Mouse (Mus musculus): Measurements from ENCODE around the gene Apln. TPM values are rescaled to one million over a fixed set of nuclear protein-coding genes. Genes with fewer than 3 reads are reported as not detected.

The Apln gene
- polyA plus RNA-seq, 1 experiment, result 2.1 TPM

DNA sequence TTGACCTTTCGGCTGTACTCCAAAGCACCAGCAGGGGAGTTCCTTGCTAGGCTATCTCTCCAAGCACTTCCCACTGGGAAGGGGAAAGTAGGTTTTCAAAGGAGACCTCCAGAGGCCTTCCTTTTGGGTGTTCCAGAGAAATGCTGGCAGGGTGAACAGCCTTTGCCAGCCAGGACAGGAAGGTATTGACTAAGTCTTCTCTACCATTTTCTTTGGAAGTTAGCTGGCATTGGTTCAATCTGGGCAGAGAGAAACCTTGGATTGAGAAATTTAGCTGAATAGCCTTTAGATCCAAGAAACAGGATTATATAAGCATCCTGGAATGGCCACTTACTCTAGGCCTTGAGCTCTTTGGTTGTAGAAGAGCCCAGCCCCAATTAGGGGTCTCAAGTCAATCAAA, 11.8 kb downstream of the Apln start:
- Histone ChIP-seq H3K4me3 (ENCODE audit: control insufficient read depth, insufficient read depth, low read length) (no peak overlapping the region), H3K27me3 (ENCODE audit: control insufficient read depth, insufficient read depth, low read length) (no peaks in the 10 kb centered on the region), H3K4me1 (replicated peaks; ENCODE audit: control insufficient read depth, insufficient read depth, low read length) (no peaks in the 10 kb centered on the region), H3K36me3 (ENCODE audit: control insufficient read depth, insufficient read depth, low read length) (no peaks in the 10 kb centered on the region), H3K27ac (ENCODE audit: control insufficient read depth, insufficient read depth, low read length) (no peak overlapping the region)
- DNase-seq, result no peak
- 100% methylated on average over 1 of the region's 1 CpGs for WGBS
- TF ChIP-seq POLR2A (IDR thresholded peaks at IDR 0.05; ENCODE audit: control insufficient read depth, extremely low read depth, insufficient read depth, low read length, poor library complexity), result no peak
- TF ChIP-seq CTCF (IDR thresholded peaks at IDR 0.05; ENCODE audit: borderline replicate concordance, control insufficient read depth, extremely low read depth, insufficient read depth, low read length, poor library complexity), result no peak

DNA sequence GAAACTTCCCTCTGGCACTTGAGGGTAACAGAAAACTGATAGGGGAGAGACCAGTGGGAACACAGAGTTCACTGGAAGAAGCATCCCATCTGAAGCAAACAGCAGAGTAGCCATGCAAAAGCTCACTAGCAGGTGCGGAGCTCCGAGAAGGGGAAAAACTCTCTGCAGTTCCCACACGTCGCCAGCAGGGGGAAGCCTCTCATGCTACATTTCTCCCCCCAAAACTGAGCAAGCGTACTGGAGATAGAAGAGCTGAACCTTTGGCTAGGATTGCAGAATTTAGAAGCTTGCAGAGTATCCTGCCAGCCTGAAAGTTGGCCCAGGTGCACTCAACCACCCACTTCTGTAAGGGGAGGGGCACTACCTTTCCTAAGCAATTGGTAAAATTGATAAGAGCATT, 14.7 kb downstream of the Apln start:
- WGBS, result 6% methylated on average over 5 of the region's 5 CpGs
- peak; percentile 67 for DNase-seq
- H3K27ac ChIP-seq (ENCODE audit: control insufficient read depth, insufficient read depth, low read length), result no peak overlapping the region
- no peak overlapping the region for H3K4me3 ChIP-seq (ENCODE audit: control insufficient read depth, insufficient read depth, low read length)
- no peaks in the 10 kb centered on the region for H3K36me3 ChIP-seq (ENCODE audit: control insufficient read depth, insufficient read depth, low read length)
- TF ChIP-seq POLR2A (IDR thresholded peaks at IDR 0.05; ENCODE audit: control insufficient read depth, extremely low read depth, insufficient read depth, low read length, poor library complexity) (no peak), CTCF (IDR thresholded peaks at IDR 0.05; ENCODE audit: borderline replicate concordance, control insufficient read depth, extremely low read depth, insufficient read depth, low read length, poor library complexity) (peak; percentile 42; the same call in 1 of the 2 replicates)
- no peaks in the 10 kb centered on the region for H3K27me3 ChIP-seq (ENCODE audit: control insufficient read depth, insufficient read depth, low read length)
- H3K4me1 ChIP-seq (replicated peaks; ENCODE audit: control insufficient read depth, insufficient read depth, low read length), result no peaks in the 10 kb centered on the region

DNA sequence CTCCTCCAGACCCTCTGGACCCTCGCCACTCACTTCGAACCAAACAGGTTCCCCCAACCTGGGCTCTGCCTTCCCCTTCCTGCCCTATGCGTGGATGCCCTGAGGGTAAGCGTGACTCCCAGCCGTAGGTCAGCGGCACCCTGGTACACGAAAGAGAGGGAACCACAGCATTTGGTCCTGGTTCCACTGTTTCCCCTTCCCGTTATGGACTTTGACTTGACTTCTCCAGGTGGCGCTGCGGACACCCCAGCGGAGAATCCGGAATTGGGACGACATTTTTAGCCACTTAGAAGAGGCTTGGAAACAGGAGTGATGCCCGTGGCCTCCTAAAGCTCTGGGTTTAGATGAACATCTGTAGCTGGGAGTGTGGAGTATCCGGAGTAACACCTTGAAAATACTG, 15.3 kb downstream of the Apln start:
- WGBS, result 29% methylated on average over 15 of the region's 15 CpGs

DNA sequence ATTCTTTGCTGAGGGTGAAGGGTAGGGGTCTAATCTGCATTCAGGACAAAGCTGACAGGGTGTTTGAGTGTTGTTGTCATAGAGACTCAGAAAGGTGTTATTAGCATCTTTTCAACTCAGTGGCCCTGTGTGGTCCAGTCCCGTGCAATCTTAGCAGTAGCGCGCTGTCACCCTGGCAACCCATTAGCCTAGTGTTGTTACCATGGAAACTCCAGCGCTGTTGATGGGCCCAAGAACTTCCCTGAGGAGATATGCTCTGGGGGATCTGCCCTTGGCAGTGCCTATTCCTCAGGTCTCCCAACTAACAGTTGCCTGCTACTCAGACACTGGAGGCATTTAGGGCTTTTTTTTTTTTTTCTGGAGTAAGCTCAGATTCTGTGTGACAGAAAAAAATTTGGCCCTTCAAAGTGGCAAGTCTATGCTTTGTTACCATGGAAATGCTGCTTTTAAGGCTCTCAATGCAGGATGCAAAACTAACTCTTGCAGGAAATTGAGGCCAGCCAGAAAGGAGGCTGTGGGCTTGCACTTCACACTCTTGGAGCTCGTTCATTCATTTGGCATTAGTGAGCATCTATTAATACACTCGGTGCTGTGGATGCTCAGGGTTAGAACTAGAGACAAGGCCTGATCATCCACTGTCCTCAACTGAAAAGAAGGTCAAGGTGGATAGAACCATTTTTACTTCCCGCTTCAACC, 17.6 kb downstream of the Apln start:
- no peaks in the 10 kb centered on the region for H3K36me3 ChIP-seq (ENCODE audit: control insufficient read depth, insufficient read depth, low read length)
- H3K4me1 ChIP-seq (replicated peaks; ENCODE audit: control insufficient read depth, insufficient read depth, low read length), result no peaks in the 10 kb centered on the region
- WGBS, result 59% methylated on average over 7 of the region's 7 CpGs
- no peak for DNase-seq
- H3K27me3 ChIP-seq (ENCODE audit: control insufficient read depth, insufficient read depth, low read length), result no peaks in the 10 kb centered on the region
- TF ChIP-seq CTCF (IDR thresholded peaks at IDR 0.05; ENCODE audit: borderline replicate concordance, control insufficient read depth, extremely low read depth, insufficient read depth, low read length, poor library complexity) (no peak), POLR2A (IDR thresholded peaks at IDR 0.05; ENCODE audit: control insufficient read depth, extremely low read depth, insufficient read depth, low read length, poor library complexity) (no peak)
- H3K4me3 ChIP-seq (ENCODE audit: control insufficient read depth, insufficient read depth, low read length), result no peak overlapping the region
- no peak overlapping the region for H3K27ac ChIP-seq (ENCODE audit: control insufficient read depth, insufficient read depth, low read length)

More for the DNA sequence above, 15.3 kb downstream of the Apln start:
- Histone ChIP-seq H3K36me3 (ENCODE audit: control insufficient read depth, insufficient read depth, low read length) (no peaks in the 10 kb centered on the region), H3K27me3 (ENCODE audit: control insufficient read depth, insufficient read depth, low read length) (no peaks in the 10 kb centered on the region), H3K4me3 (ENCODE audit: control insufficient read depth, insufficient read depth, low read length) (no peak overlapping the region), H3K27ac (ENCODE audit: control insufficient read depth, insufficient read depth, low read length) (no peak overlapping the region), H3K4me1 (replicated peaks; ENCODE audit: control insufficient read depth, insufficient read depth, low read length) (no peaks in the 10 kb centered on the region)
- no peak for TF ChIP-seq CTCF (IDR thresholded peaks at IDR 0.05; ENCODE audit: borderline replicate concordance, control insufficient read depth, extremely low read depth, insufficient read depth, low read length, poor library complexity)
- TF ChIP-seq POLR2A (IDR thresholded peaks at IDR 0.05; ENCODE audit: control insufficient read depth, extremely low read depth, insufficient read depth, low read length, poor library complexity), result no peak
- no peak for DNase-seq

DNA sequence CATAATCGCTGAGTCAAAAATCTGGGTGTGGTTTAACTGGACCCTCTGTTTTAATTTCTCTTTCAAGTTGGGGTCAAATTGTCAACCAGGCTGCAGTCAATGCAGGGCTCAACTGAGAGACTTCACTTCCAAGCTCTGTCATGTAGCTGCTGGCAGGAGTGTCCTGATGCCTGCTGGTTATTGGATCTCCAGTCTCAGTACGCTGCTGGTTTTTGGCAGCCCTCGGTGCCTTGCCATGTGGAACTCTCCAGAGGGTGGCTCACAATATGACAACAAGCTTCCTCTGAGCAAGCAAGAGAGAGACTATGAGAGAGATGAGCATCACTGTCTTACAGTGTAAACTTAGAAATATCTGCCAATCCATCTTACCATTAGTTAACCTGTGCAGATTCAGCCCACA, 23.0 kb downstream of the Apln start:
- WGBS, result 88% methylated on average over 3 of the region's 3 CpGs
- H3K27me3 ChIP-seq (ENCODE audit: control insufficient read depth, insufficient read depth, low read length), result no peaks in the 10 kb centered on the region
- no peaks in the 10 kb centered on the region for H3K4me1 ChIP-seq (replicated peaks; ENCODE audit: control insufficient read depth, insufficient read depth, low read length)
- H3K36me3 ChIP-seq (ENCODE audit: control insufficient read depth, insufficient read depth, low read length), result no peaks in the 10 kb centered on the region
- H3K4me3 ChIP-seq (ENCODE audit: control insufficient read depth, insufficient read depth, low read length), result no peak overlapping the region
- H3K27ac ChIP-seq (ENCODE audit: control insufficient read depth, insufficient read depth, low read length), result no peak overlapping the region
- no peak for DNase-seq
- TF ChIP-seq POLR2A (IDR thresholded peaks at IDR 0.05; ENCODE audit: control insufficient read depth, extremely low read depth, insufficient read depth, low read length, poor library complexity) (no peak), CTCF (IDR thresholded peaks at IDR 0.05; ENCODE audit: borderline replicate concordance, control insufficient read depth, extremely low read depth, insufficient read depth, low read length, poor library complexity) (no peak)

DNA sequence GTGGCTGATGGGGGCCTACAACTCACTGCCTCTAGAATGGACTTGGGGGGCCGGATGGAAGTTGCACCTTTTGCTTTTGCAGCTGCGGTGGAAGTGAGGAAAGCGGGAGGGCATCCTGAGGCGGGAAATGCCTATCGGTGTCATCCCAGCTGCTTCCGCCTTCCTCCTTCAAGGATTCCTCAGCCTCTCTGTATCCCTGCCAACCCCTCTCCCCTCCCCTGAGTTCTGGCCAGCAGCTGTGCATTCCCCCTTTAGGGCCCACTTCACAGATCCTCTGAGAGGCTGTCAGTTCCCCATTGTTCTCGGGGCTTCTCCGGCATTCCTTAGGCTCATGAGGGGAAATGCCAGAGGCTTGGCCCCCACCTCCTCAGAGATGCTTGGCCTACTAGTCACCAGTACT, 28.6 kb downstream of the Apln start:
- no peak overlapping the region for H3K27ac ChIP-seq (ENCODE audit: control insufficient read depth, insufficient read depth, low read length)
- DNase-seq, result no peak
- 88% methylated on average over 8 of the region's 8 CpGs for WGBS
- no peak overlapping the region for H3K4me3 ChIP-seq (ENCODE audit: control insufficient read depth, insufficient read depth, low read length)
- no peaks in the 10 kb centered on the region for H3K36me3 ChIP-seq (ENCODE audit: control insufficient read depth, insufficient read depth, low read length)
- no peaks in the 10 kb centered on the region for H3K4me1 ChIP-seq (replicated peaks; ENCODE audit: control insufficient read depth, insufficient read depth, low read length)
- H3K27me3 ChIP-seq (ENCODE audit: control insufficient read depth, insufficient read depth, low read length), result no peaks in the 10 kb centered on the region
- TF ChIP-seq POLR2A (IDR thresholded peaks at IDR 0.05; ENCODE audit: control insufficient read depth, extremely low read depth, insufficient read depth, low read length, poor library complexity) (no peak), CTCF (IDR thresholded peaks at IDR 0.05; ENCODE audit: borderline replicate concordance, control insufficient read depth, extremely low read depth, insufficient read depth, low read length, poor library complexity) (no peak)

DNA sequence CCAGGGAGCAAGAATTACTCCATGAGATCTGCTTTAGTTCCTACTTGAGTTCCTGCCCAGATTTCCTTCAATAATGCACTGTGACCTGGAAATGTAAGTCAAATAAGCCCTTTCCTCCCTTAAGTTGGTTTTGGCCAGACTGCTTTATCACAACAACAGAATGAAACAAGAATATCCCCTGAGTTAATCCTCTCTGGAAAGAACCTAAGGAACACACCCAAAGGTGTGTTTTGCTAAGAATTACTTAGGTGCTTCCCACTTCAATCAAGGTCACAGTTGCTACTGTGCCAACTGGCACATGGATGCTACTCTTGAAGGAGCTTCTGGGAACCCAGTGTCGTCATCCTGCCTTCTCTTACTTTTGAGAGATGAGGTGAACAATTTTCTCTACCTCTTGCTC, 29.9 kb downstream of the Apln start:
- Histone ChIP-seq H3K27ac (ENCODE audit: control insufficient read depth, insufficient read depth, low read length) (no peak overlapping the region), H3K4me3 (ENCODE audit: control insufficient read depth, insufficient read depth, low read length) (no peak overlapping the region), H3K27me3 (ENCODE audit: control insufficient read depth, insufficient read depth, low read length) (no peaks in the 10 kb centered on the region), H3K36me3 (ENCODE audit: control insufficient read depth, insufficient read depth, low read length) (no peaks in the 10 kb centered on the region), H3K4me1 (replicated peaks; ENCODE audit: control insufficient read depth, insufficient read depth, low read length) (no peaks in the 10 kb centered on the region)
- TF ChIP-seq CTCF (IDR thresholded peaks at IDR 0.05; ENCODE audit: borderline replicate concordance, control insufficient read depth, extremely low read depth, insufficient read depth, low read length, poor library complexity), result no peak
- no peak for TF ChIP-seq POLR2A (IDR thresholded peaks at IDR 0.05; ENCODE audit: control insufficient read depth, extremely low read depth, insufficient read depth, low read length, poor library complexity)
- DNase-seq, result no peak
- WGBS, result 95% methylated on average over 1 of the region's 1 CpGs
